Mouse (Mus musculus) lung, postnatal 0 days (tissue): ENCODE measurements at regions not wholly inside any gene's neighbourhood (a gene's known extent, or its start where the extent isn't known, plus 50 kb on each side); places are given as distances from the start of the nearest gene placed in this dataset.

Source experiments
- CTCF ChIP-seq: IDR thresholded peaks from 2 replicates; pipeline ENCODE4 v1.5.1; 2016; ENCODE audit warnings: antibody characterized with exemption, mild to moderate bottlenecking
- EP300 ChIP-seq: IDR thresholded peaks from 2 replicates; pipeline ENCODE4 v1.6.1; 2016; ENCODE audit warnings: antibody characterized with exemption, mild to moderate bottlenecking, control low read depth

DNA sequence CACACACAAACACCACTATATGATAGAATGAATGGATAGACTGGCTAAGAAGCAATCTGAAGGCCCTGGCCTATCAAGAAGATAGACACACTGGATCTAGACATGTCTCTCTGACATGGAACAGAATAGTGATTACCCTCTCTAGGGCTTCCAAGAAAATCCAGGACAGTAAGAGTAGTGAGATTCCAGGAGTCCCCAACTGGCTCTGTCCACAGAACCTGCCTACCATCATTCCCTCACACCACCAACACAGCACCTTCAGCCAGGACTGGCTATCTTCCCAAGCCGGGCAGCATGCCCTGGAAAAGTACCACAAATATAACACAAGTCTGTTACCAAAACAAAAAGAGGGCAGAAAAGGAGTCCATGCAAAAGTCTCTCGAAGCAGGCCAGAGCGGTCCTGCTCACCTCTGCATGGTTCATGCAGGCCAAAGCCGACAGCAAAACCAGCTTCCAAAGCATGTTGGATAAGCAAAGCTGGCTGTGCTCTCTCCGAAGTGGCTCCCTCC, 59.8 kb downstream of the Mrm1 start:
- TF ChIP-seq CTCF (no peak), EP300 (no peak)
